Mouse (Mus musculus) neural tube, embryonic 10.5 days (tissue): ENCODE measurements around the gene Ntsr2.
A peak's percentile ranks its signal among the peaks of the same experiment; 100 is the strongest.

Experiments used
- DNase-seq: peaks from one replicate; pipeline ENCODE4 v3.0.0-alpha.2; 2017; ENCODE audit warnings: low spot score; ENCODE audit errors: extremely low spot score

Gene Ntsr2

DNA sequence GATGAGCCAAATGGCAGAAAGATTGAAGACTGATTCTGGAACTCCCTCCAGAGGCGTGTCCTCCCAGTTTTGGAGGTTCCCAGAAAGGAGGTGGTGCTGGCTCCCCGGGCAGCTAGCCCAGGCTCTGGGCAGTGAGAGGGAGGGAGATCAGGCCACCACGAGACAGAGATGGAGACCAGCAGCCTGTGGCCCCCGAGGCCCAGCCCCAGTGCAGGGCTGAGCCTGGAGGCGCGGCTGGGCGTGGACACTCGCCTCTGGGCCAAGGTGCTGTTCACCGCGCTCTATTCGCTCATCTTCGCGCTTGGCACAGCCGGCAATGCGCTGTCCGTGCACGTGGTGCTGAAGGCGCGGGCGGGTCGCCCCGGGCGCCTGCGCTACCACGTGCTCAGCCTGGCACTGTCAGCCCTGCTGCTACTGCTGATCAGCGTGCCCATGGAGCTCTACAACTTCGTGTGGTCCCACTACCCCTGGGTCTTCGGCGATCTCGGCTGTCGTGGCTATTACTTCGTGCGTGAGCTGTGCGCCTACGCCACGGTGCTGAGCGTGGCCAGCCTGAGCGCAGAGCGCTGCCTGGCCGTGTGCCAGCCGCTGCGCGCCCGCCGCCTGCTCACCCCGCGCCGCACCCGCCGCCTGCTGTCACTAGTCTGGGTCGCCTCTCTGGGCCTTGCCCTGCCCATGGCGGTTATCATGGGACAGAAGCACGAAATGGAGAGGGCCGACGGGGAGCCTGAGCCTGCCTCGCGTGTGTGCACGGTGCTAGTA is at the start of gene Ntsr2:
Gene Ntsr2 (plus strand): TSS at position 51 of the 762 bp plus-strand sequence.
- peak; percentile 71 for DNase-seq

DNA sequence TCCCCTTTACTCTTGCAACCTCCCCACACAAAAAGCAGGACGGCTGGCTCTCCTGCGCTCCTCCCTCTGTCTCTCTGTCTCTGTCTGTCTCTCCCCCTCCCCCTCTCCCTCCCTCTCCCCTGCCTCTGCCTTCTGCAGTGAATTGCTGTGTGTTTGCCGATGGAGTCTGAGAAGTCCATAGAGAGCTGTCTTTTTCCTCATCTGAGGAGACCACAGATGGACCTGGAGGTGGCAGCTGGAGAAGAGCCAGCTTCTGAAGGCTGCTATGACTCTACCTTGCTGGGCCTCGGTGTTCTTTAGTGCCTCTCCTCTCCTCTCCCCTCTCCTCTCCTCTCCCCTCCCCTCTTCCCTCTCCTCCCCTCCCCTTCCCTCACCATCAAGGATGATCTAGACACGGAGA is 47.6 kb upstream of the Ntsr2 start:
- no peak for DNase-seq

DNA sequence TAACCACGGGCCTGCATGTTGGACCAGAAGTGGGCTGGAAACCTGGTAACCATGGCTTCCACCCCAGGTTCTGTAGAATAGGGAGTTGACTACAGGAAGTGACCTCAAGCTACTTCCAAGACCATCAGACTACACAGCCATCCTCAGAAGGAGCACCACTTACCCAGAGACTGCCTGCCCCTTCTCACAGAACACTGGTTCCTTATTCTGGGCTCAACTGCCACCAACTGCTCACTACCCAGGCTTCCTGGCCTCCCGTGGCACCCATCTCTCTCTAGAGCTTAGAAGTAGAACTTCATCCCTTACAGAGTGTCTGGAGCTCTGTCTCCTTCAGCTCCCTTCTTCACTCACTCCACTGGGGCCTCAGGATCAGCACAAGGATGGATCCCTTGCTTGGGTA is 42.2 kb upstream of the Ntsr2 start, which contains the start of gene Lpin1:
Gene Lpin1 (minus strand): TSS at position 31 of the 400 bp plus-strand sequence.
- no peak for DNase-seq

GRCm38 (mm10) chr12:16614556-16614955 is 38.6 kb upstream of the Ntsr2 start:
- DNase-seq, result no peak

DNA sequence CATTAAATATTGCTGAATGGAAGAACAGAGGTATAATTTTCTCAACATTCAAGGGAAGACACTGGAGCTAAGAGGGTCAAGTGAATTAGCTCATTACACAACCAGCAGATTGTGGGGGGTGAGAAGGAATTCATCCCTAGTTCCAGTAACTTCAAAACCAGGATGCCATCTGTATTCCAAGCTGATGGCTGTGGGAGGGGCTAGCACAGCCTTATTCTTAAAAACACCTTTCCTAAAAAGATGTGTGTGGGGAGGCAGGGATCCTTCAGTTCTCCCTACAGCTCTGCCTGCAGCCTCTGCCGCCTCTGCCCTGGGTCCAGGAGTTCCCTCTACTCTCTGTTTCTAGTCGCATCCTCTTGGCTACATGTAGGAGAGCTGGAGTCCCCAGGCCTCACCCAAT is 37.4 kb upstream of the Ntsr2 start:
- no peak for DNase-seq

GRCm38 (mm10) chr12:16618512-16619274 is 34.5 kb upstream of the Ntsr2 start:
- DNase-seq, result peak; percentile 27

GRCm38 (mm10) chr12:16619453-16619852 is 33.7 kb upstream of the Ntsr2 start:
- no peak for DNase-seq

DNA sequence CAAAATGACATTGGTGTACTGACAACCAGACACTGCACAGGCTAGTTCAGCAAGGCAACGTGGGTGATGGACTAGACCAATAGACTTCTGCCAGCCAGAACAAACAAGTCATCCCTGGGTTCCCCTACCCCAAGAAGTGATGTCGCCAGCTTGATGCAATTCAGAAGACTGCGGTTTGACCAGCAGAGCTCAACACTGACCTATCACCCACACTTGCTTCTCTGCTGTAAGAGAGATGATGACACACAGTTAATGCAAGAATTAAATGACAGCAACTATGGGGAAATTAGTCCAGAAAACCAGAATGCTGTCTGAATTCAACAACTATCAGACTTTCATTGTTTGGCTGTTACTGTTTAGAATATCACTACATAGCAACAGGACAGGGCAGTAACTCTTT is 33.0 kb upstream of the Ntsr2 start:
- DNase-seq, result no peak

DNA sequence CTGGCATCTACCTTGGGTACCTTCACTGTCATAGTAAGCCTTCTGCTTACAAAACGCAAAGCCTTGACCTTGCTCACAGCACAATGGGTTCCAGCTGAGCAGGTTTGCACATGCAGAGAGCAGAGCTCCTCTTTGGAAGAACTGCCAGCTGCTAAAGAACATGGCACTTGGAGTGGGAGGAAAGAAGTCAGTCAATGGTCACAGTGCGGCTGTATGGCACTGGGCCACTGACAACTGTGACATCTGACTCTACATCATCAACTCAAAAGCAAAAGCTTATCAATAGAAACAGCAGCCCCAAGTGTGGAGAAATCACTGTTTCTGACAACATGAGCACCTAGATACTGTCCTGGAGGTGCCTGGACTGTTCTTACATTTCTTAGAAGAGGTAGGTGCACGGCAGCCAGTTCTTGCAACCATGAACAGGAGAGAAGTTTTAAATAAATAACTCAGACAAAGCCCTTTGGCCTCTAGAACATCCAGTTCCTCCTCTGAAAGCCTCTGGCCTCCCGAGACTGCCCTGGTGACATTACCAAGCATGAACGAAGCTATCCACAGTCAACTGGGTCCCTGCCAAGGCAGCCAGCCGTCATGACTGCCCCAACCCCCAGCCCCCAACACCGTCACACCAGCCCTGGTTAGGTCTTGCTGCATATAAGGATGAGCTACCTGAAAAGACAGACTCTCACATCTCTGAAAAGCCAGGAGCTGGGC is 22.9 kb upstream of the Ntsr2 start:
- DNase-seq, result no peak

DNA sequence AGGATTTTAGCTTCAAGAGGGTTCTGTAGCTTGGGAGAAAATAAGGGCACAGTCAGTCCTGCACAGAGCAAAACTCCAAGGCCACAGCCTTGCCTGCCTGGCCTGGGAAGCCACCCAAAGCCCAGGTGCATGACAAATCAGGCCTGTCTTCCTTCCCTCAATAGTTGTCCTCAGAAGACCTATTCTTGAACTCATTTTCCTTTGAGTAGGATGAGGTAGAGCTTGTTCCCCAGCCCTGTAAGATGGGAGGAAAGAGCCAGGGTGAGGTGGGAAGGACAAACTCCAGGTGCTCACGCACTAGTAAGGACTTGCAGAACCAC is 22.4 kb upstream of the Ntsr2 start:
- DNase-seq, result no peak

DNA sequence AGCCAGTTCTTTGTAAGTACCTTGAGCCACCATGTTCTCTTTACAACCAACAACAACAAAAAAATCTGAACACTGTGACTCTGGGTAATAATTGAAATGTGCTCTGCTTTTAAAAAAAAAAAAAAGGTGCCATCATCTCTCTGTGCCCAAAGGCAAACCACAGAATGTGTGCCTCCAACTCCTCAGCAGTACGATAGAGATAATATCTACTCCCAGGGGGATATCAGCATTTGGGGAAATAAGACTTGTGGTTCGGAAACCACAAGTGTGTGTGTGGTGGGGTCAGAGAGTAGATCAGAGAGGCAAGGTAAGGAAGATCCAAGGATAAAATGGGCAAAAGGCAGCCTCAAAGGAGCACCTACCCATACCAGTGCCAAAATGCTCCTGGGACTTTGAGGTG is 21.8 kb upstream of the Ntsr2 start:
- DNase-seq, result no peak

DNA sequence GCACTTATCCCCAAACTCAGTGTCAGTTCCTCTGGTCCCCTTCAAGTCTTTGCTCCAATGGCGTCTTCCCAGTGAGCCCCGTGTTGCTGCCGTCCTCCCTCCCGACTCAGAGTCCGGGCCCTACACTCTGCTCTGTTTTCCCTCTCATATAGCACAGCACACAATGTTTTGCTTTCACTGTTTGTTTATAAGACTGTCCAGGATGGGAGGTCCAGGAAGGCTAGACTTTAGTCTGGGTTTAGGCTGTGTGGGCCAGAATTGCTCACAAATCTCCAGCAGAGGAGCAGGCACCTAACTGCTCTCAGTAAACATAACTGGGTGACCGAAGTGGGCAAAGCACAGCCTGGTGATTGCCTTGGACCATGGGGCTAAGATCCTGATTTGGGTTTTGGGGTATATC is 19.9 kb upstream of the Ntsr2 start:
- no peak for DNase-seq

- peak; percentile 62 for DNase-seq
Observed at GRCm38 (mm10) chr12:16634075-16634813, 18.9 kb upstream of the Ntsr2 start.

GRCm38 (mm10) chr12:16635816-16636215 is 17.4 kb upstream of the Ntsr2 start:
- no peak for DNase-seq

DNA sequence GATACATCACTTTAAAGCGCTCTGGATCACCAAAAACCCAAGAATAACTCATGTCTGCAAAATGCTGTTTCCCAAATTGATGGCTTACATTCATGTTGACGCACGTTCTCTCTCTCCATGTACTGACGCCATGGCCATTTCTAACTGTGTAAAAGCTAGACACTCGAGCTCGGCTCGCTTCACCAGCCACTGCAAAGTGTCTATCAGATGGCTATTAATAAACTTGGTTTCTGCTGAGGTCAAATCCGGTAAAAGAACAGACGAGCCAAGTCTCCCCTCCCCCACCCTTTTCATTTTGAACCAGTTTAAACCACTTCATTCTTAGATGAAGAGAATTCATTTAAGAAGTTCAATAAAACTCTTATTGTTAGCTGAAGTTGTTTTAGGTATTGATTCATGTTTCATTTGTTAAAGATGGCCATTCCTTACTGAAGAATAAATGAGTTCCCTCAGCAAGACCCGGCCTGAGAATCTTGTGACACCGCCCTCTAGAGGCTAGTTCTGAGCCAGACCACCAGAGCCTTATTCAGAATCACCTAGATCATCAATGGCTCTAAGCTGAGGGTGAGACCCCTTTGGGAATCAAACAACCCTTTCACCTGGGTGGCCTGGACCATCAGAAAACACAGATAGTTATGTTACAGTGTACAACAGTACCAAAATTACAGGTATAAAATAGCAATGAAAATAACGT is 14.0 kb upstream of the Ntsr2 start:
- no peak for DNase-seq

- no peak for DNase-seq
Observed at GRCm38 (mm10) chr12:16640075-16640474, 13.1 kb upstream of the Ntsr2 start.

DNA sequence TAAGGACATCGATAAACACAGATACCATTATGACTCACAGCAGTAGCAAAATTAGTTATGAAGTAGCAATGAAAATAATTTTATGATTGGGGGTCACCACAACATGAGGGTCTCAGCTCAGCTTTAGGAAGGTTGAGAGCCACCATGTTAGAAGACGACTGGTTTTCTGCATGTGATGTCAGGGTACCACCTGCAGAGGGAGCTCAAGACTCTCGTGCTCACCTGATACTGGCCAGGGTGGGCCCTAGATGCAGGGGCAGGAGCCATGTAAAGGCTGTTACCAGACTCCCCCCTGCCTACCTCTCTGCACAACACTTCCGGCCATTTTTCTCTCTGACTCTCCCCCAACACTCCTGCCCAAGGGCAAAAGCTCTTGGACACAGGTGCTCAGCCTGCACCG is 11.2 kb upstream of the Ntsr2 start:
- DNase-seq, result no peak

GRCm38 (mm10) chr12:16643508-16644345 is 9.5 kb upstream of the Ntsr2 start:
- DNase-seq, result no peak

DNA sequence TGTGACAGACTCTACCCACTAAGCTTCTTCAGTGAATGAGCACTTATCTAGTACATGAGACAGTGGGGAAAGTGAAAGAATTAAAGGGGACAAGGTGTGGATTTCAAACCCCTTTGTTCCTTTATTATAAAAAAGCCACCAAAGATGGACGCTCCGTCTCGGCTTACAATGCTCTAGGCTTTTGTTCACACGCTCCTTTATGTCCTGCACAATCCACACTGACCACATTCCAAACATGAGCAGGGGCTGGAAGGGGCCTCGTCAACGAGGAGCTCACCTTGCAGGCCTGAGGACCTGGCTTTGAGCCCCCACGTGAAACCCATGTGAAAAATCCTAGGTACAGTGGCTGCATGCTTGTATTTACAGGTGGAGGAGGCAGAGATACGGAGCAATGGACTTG is 8.5 kb upstream of the Ntsr2 start:
- no peak for DNase-seq

DNA sequence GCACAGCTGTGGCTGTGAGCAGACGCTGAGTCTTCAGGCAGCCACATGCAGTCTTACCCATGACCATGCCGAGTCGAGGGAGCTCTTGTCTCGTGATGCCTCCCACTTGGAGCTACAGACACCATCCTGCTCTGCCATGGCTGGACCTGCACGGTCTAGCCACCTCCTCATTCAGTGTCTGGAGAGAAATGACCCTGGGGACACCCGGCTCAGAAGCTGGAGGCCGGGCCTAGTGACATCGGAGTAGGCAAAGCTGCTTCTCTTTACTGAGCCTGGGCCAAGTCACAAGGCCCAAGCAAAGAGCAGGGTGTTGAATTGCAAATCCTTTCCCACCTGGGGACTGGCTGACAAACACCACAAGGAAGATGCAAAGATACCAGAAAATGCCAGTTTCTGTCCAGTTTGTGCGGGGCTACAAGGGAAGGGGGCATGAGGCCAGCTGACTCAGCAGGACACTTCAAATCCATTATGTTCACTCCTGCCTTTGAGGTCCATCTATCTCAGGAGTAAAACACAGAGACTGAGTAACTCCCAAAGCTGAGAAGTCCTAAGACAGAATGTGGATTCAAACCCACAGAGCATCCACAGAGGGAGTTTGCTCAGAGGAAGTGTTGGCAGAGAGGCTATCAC is 6.3 kb upstream of the Ntsr2 start:
- DNase-seq, result no peak
